Mouse (Mus musculus) thymus, adult 2 months (tissue): ENCODE measurements around the gene Myoz1.

ENCODE experiments used
- CTCF ChIP-seq: fragments of 200-500 bp; IDR thresholded peaks from 2 replicates; pipeline ENCODE4 v1.5.1; 2012; ENCODE audit warnings: mild to moderate bottlenecking, control low read depth, low read length, moderate library complexity, borderline replicate concordance; ENCODE audit not compliant: control insufficient read depth, poor library complexity, insufficient read depth; ENCODE audit errors: extremely low read depth
- POLR2A ChIP-seq: fragments of 200-500 bp; IDR thresholded peaks from 2 replicates; pipeline ENCODE4 v1.6.1; 2012; ENCODE audit warnings: mild to moderate bottlenecking, low read length, control low read depth, moderate library complexity; ENCODE audit not compliant: control insufficient read depth, poor library complexity, insufficient read depth; ENCODE audit errors: extremely low read depth

GRCm38 (mm10) chr14:20667469-20667868 is 11.1 kb upstream of the Myoz1 start:
- TF ChIP-seq CTCF (no peak), POLR2A (no peak)
